8 mouse cellular contexts compared by ENCODE assay signal in genomic region chrX:61653077-61653476, GRCm38 (mm10). TPM values are rescaled to one million over a fixed set of nuclear protein-coding genes. Genes with fewer than 3 reads are reported as not detected.
A peak's percentile ranks its signal among the peaks of the same experiment; 100 is the strongest.
DNase-seq lines count a peak whose midpoint lies in the region; ATAC-seq and TF ChIP-seq lines count a peak whose summit lies in the region.

No protein-coding gene starts in this region.

- ATAC-seq in forebrain, embryonic 16.5 days, result 0 out of 2 replicates have a peak, but pooled peaks have one; percentile 28
- ATAC-seq in forebrain, embryonic 12.5 days (ENCODE audit: low FRiP score), result no peak
- ATAC-seq in lung, postnatal 0 days, result no peak
- ATAC-seq in megakaryocyte, adult 5-6 weeks (ENCODE audit: poor library complexity, severe bottlenecking), result no peak

- no peaks in the 10 kb centered on the region for H3K4me1 ChIP-seq in forebrain, embryonic 16.5 days (replicated peaks; ENCODE audit: control insufficient read depth, insufficient read depth, low read length)
- no peaks in the 10 kb centered on the region for H3K4me1 ChIP-seq in forebrain, embryonic 12.5 days
- H3K4me1 ChIP-seq in lung, postnatal 0 days (ENCODE audit: insufficient read depth, low read depth, low read length), result no peaks in the 10 kb centered on the region

- no peaks in the 10 kb centered on the region for H3K27me3 ChIP-seq in forebrain, embryonic 16.5 days (replicated peaks; ENCODE audit: control insufficient read depth, insufficient read depth, low read length)
- H3K27me3 ChIP-seq in forebrain, embryonic 12.5 days, result no peaks in the 10 kb centered on the region
- H3K27me3 ChIP-seq in lung, postnatal 0 days (replicated peaks; ENCODE audit: insufficient read depth, low read length), result no peaks in the 10 kb centered on the region

- TF ChIP-seq EP300 in lung, postnatal 0 days (IDR thresholded peaks at IDR 0.05), result no peak

- no peak overlapping the region for H3K4me3 ChIP-seq in forebrain, embryonic 16.5 days (replicated peaks; ENCODE audit: low read length)
- H3K4me3 ChIP-seq in forebrain, embryonic 12.5 days (replicated peaks), result no peak overlapping the region
- no peak overlapping the region for H3K4me3 ChIP-seq in lung, postnatal 0 days (ENCODE audit: low read depth, low read length)
- no peak overlapping the region for H3K4me3 ChIP-seq in left cerebral cortex, adult 2 months

- no peak for DNase-seq in lung, postnatal 0 days (ENCODE audit: low spot score)
- no peak for DNase-seq in lung, postnatal 14 days
- DNase-seq in cerebellum, adult 9-10 months, result peak; percentile 54
- DNase-seq in left cerebral cortex, adult 2 months (ENCODE audit: extremely low spot score in 1 of 2, low spot score in 2 of 2), result peak in 1 of 2 experiments; percentile 18
- no peak for DNase-seq in thymus, adult 18-20 months

- WGBS in forebrain, embryonic 16.5 days, result 36% methylated on average over 3 of the region's 3 CpGs
- WGBS in forebrain, embryonic 12.5 days, result 47% methylated on average over 3 of the region's 3 CpGs
- 34% methylated on average over 3 of the region's 3 CpGs for WGBS in lung, postnatal 0 days

- no peaks in the 10 kb centered on the region for H3K36me3 ChIP-seq in forebrain, embryonic 16.5 days (ENCODE audit: control insufficient read depth, insufficient read depth)
- no peaks in the 10 kb centered on the region for H3K36me3 ChIP-seq in forebrain, embryonic 12.5 days (replicated peaks)
- H3K36me3 ChIP-seq in lung, postnatal 0 days (ENCODE audit: insufficient read depth, low read length), result no peaks in the 10 kb centered on the region

- intact Hi-C loops in left cerebral cortex, adult 2 months (cut with DNase I), result no loop called here

- TF ChIP-seq CTCF in lung, postnatal 0 days (IDR thresholded peaks at IDR 0.05), result peak; percentile 43
- peak; percentile 60 for TF ChIP-seq CTCF in left cerebral cortex, adult 2 months (IDR thresholded peaks at IDR 0.05)

- H3K9me3 ChIP-seq in forebrain, embryonic 16.5 days (ENCODE audit: control insufficient read depth, low read length), result no peaks in the 10 kb centered on the region
- no peaks in the 10 kb centered on the region for H3K9me3 ChIP-seq in forebrain, embryonic 12.5 days
- no peaks in the 10 kb centered on the region for H3K9me3 ChIP-seq in lung, postnatal 0 days (ENCODE audit: low read length)

- H3K4me2 ChIP-seq in forebrain, embryonic 16.5 days (ENCODE audit: low read length), result no peak overlapping the region
- no peak overlapping the region for H3K4me2 ChIP-seq in forebrain, embryonic 12.5 days
- no peak overlapping the region for H3K4me2 ChIP-seq in lung, postnatal 0 days (replicated peaks; ENCODE audit: low read depth, low read length)

- no peak overlapping the region for H3K27ac ChIP-seq in forebrain, embryonic 16.5 days (ENCODE audit: low read length)
- H3K27ac ChIP-seq in forebrain, embryonic 12.5 days, result no peak overlapping the region
- no peak overlapping the region for H3K27ac ChIP-seq in lung, postnatal 0 days (ENCODE audit: low read length)
- no peak overlapping the region for H3K27ac ChIP-seq in left cerebral cortex, adult 2 months

- no peak overlapping the region for H3K9ac ChIP-seq in forebrain, embryonic 16.5 days (replicated peaks; ENCODE audit: low read depth, low read length)
- H3K9ac ChIP-seq in forebrain, embryonic 12.5 days, result no peak overlapping the region
- no peak overlapping the region for H3K9ac ChIP-seq in lung, postnatal 0 days (replicated peaks; ENCODE audit: low read depth)

RNA-seq across cellular contexts. Expression of gene Ldoc1, which starts 56.2 kb away (rescaled TPM):
- 2.0 and 4.0 TPM in 2 replicates for polyA plus RNA-seq in forebrain, embryonic 16.5 days (2015; fragmentation: Nextera tagmentation; extraction: Ambion mirVana)
- 0.55 and 0.94 TPM in 2 replicates for polyA plus RNA-seq in forebrain, embryonic 12.5 days (2016; fragmentation: Nextera tagmentation; extraction: Ambion mirVana)
- polyA plus RNA-seq in lung, postnatal 0 days (2015; fragmentation: Nextera tagmentation; extraction: Ambion mirVana), result not detected in 2 replicates
- total RNA-seq in left cerebral cortex, adult 2 months (2021), result 1 to 10 TPM; 1.2 to 2.1 TPM
- not detected in 2 replicates for total RNA-seq in megakaryocyte, adult 5-6 weeks (2015)
- total RNA-seq in megakaryocyte, adult 5-6 weeks (2017), result not detected in 2 replicates
